Mouse (Mus musculus) urinary bladder, adult 2 months (tissue): ENCODE results near the gene Hsd17b11. TPM values are rescaled to one million over a fixed set of nuclear protein-coding genes. Genes with fewer than 3 reads are reported as not detected.
"Not testable (repeated sequence)": the region's sequence is repeated elsewhere in the genome, so short reads cannot be mapped to it uniquely, and the experiment has no call there.

Experiments used
- DNase-seq: peaks from one replicate; pipeline ENCODE4 v3.0.0; 2022; ENCODE audit warnings: low spot score
- polyA plus RNA-seq: library from polyadenylated mRNA; depleted of rRNA; stranded (reverse); fragments of >200 nt; gene quantifications from 2 replicates; pipeline ENCODE4 v1.2.3, GENCODE M21; 2012; rRNA removed

The Hsd17b11 gene
- polyA plus RNA-seq, 1 experiment = 77.1 TPM

- DNase-seq = no peak
These were observed 40.8 kb downstream of the Hsd17b11 start for GRCm38 (mm10) chr5:103980705-103981560.

DNA sequence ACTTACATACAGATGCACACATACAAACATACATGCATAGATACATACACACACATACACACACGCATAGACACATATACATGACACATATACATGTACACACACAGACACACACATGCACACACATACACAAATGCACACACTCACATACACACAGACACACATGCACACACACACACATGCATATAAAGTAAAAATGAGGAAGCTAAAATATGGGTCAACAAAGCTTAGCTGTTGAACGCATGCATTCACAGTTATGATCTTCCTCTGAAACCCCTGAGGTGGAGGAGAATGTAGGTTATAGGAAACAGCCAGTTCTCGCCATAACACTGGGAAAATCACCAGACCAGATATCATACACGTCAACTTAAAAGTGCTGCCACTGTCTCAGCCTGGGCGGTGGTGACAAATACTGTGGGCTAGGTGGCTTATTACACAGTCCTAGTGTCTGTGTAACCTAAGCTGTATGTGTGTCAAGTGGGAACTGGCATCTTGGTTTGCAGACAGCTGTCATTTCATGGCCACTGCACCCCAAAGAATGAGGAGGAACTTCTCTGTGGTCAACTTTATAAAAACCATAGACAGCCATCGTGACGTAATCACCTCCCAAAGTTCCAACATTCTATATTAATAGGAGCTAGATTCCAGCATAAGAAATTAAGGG, 43.7 kb downstream of the Hsd17b11 start:
- no peak for DNase-seq

DNA sequence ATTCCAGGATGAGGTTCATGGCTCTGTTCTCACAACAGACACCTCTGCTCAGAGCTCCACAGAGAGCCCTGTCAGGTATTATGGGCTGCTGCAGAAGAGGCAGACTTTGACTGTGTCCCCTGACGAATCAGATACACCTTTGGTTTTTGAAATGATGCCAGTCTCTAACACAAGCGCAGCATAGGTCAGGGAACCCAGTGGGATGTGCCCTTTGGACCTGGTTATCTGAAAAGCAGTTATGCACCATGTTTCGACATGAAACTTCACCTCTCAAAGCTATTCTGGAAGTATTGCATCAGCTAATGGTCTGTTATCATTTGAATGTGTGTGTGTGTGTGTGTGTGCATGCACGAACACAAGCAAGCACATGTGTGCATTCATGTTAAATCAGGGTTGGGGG, 44.4 kb downstream of the Hsd17b11 start, which contains the start of gene Hsd17b13:
TSS of gene Hsd17b13 (minus strand) at position 114 of the 400 bp plus-strand sequence.
- DNase-seq = no peak

DNA sequence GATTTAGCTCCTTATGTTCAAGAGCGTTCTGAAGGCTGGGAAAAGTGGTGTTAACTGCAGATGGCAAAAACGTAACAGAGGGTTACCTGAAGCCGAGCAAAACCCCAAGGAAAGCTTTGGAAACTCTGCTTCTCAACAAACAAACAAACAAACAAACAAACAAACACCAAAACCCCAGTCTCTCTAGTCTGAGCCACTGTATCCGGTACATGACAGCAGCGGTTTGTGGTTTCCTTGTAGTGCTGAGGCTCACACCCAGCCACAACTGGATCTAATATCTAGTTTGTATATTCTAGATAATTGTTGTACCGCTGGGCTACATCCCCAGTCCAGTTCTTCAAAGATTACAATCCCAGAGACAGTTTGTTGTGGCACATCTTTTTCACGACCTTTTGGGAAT, 46.0 kb downstream of the Hsd17b11 start:
- DNase-seq = no peak

DNA sequence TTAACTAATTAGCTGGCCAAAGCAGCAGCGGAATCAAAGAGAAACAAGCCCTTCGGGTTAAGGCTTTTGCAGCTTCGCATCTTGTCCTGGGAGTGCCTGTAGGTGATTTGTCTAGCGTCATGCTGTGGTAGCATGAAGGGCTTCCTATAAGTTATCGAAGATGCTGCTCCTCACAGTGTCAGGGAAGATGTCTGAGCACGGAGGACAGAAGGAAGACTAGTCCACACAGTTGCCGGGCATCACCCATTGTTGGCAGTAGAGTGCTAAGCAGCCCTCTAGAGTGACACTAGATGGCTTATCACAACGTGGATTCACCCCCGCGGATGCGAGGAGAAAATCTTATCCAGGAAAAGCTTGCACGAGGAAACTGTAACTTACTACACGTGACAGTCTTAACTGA, 48.9 kb downstream of the Hsd17b11 start:
- no peak for DNase-seq

DNA sequence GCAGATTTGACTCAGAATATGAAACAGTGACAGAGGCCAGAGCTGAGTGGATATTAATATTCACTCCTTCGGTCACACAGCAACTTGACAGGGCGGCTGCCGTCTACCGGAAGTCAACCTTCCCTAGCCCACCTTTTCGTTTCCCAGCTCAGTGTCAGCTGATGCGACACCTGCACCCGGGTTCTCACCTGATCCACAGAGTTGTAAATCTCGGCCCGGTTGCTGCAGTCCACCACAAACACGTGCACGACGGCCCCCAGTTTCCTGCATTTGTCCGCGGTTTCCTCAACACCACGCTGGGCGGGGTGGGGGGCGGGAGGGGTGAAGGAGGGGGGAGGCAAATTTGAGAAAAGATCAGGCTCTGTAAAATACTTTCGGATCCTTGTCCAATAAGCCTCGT, 49.3 kb downstream of the Hsd17b11 start:
- no peak for DNase-seq

DNA sequence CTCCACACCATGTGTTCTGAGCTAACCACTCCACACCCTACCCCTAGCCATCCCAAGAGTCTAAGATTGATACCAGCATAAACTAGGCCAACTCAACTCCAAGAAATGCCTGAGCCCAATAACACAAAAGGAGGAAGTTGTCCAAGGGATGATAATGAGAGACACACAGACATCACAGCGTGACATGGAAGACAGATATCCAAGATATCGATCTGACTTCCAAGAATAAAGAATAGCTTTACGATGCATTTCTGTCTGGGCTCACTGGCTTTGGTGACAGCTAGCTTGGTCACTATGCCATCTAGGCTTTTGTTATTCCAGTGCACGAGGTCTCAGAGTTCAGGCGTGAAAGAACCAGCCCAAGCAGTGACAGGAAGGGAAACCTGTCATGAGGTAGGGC, 50.7 kb downstream of the Hsd17b11 start:
- no peak for DNase-seq

- DNase-seq = no peak
These were observed 58.7 kb downstream of the Hsd17b11 start for GRCm38 (mm10) chr5:103962935-103963429.

DNA sequence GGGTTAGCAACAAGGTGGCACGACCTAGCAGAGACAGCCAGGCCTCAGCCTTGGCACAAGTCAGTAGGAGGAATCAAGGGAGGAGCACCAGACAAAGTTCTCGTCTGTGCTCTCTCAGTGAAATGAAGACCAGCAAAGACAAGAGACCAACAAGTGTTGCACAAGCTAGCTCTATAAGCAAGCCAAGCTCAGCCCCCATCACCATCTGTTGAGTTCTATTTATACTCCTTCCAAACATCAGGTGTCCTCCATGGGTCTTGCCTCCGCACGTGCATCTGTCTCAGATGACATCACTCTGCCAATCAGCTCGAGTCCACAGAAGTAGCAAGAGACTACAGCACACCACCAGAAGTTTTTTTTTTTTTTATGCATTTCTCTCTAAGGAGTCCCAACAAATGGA, 67.1 kb downstream of the Hsd17b11 start:
- no peak for DNase-seq

GRCm38 (mm10) chr5:103953135-103954083, 68.3 kb downstream of the Hsd17b11 start:
- DNase-seq = no peak

DNA sequence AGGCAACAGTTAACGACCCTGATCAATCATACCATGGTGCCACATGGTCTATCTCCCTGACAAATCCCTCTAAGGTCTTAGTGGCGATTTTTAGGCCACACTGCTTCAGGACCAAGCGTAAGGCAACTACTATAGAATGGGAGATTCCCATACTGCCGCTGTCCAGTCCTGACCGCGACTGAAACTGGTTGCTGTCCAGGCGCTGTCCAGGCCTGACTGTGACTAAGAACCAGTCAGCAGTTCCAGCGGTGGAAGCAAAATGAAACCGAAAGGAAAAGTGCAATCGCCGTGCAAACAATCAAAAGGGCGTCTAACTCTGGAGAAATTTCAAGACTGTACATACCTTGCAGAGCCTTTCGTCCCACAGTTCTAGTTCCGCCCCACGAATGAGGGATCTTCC, 71.6 kb downstream of the Hsd17b11 start:
- not testable (repeated sequence) for DNase-seq

GRCm38 (mm10) chr5:103943183-103943582, 78.5 kb downstream of the Hsd17b11 start:
- DNase-seq = no peak

- no peak for DNase-seq
These were observed 81.9 kb downstream of the Hsd17b11 start for GRCm38 (mm10) chr5:103939856-103940255.

Other genes with a start within 250 kb of the Hsd17b11 start
- gene Klhl8, start 110.7 kb downstream of the Hsd17b11 start, polyA plus RNA-seq = 9.4 and 11.6 TPM in 2 replicates
- 1.4 and 1.7 TPM in 2 replicates for gene Hsd17b13, start 44.5 kb downstream of the Hsd17b11 start, polyA plus RNA-seq
- 50.6 and 55.6 TPM in 2 replicates for gene Nudt9, start 24.4 kb upstream of the Hsd17b11 start, polyA plus RNA-seq
- gene Gm17660, start 55.7 kb upstream of the Hsd17b11 start, polyA plus RNA-seq = not detected in 2 replicates
- 1,512 and 1,967 TPM in 2 replicates for gene Sparcl1, start 91.8 kb upstream of the Hsd17b11 start, polyA plus RNA-seq
- not detected in 2 replicates for gene Dspp, start 148.8 kb upstream of the Hsd17b11 start, polyA plus RNA-seq
- gene Dmp1, start 180.7 kb upstream of the Hsd17b11 start, polyA plus RNA-seq = 0.03 and 0.04 TPM in 2 replicates